19 mouse cellular contexts compared by ENCODE assay signal in genomic region chr7:84111716-84112350, GRCm38 (mm10). TPM values are rescaled to one million over a fixed set of nuclear protein-coding genes. Genes with fewer than 3 reads are reported as not detected.
DNase-seq lines count a peak whose midpoint lies in the region; ATAC-seq and TF ChIP-seq lines count a peak whose summit lies in the region.
"Had no signal": no experiment of that assay in that cellular context is flagged by ENCODE, and none has a peak within 500 bp of the region (broad histone marks: within the 10 kb centered on the region; RNA-seq: fewer than 3 reads in every experiment).

No protein-coding gene starts in this region.

- WGBS in heart, embryonic 12.5 days, result 57% methylated on average over 10 of the region's 10 CpGs
- WGBS in hindbrain, embryonic 14.5 days, result 52% methylated on average over 10 of the region's 10 CpGs
- WGBS in hindbrain, embryonic 11.5 days, result 77% methylated on average over 10 of the region's 10 CpGs
- WGBS in lung, embryonic 15.5 days, result 42% methylated on average over 10 of the region's 10 CpGs
- 52% methylated on average over 10 of the region's 10 CpGs for WGBS in lung, adult 2 months
- 39% methylated on average over 10 of the region's 10 CpGs for WGBS in neural tube, embryonic 15.5 days

- no peak overlapping the region for H3K9ac ChIP-seq in heart, embryonic 12.5 days
- H3K9ac ChIP-seq in hindbrain, embryonic 14.5 days, result no peak overlapping the region
- H3K9ac ChIP-seq in hindbrain, embryonic 11.5 days (ENCODE audit: low read depth, low read length), result no peak overlapping the region
- no peak overlapping the region for H3K9ac ChIP-seq in lung, embryonic 15.5 days
- H3K9ac ChIP-seq in neural tube, embryonic 15.5 days (replicated peaks), result 0 out of 2 replicates have a peak overlapping the region, but pooled peaks have one; percentile 3
- H3K9ac ChIP-seq: hindbrain, embryonic 15.5 days; limb, embryonic 13.5 days; midbrain, embryonic 15.5 days had no signal

- no peak for TF ChIP-seq POLR2A in lung, adult 2 months (IDR thresholded peaks at IDR 0.05; ENCODE audit: borderline replicate concordance, extremely low read depth, low read depth, low read length)

- no peak for TF ChIP-seq CTCF in lung, adult 2 months (IDR thresholded peaks at IDR 0.05; ENCODE audit: insufficient read depth, low read length)

- no peak for ATAC-seq in heart, embryonic 12.5 days (ENCODE audit: insufficient number of reproducible peaks, low FRiP score)
- ATAC-seq in hindbrain, embryonic 14.5 days (ENCODE audit: low FRiP score), result no peak
- ATAC-seq in hindbrain, embryonic 11.5 days (ENCODE audit: low FRiP score), result no peak
- peak; percentile 56; the same call in 1 of the 2 replicates for ATAC-seq in lung, embryonic 15.5 days (ENCODE audit: borderline replicate concordance, extremely low read depth, low FRiP score, low TSS enrichment)
- ATAC-seq in neural tube, embryonic 15.5 days (ENCODE audit: low FRiP score), result no peak
- ATAC-seq: midbrain, embryonic 15.5 days had no signal

- H3K27ac ChIP-seq in heart, embryonic 12.5 days (ENCODE audit: poor library complexity, severe bottlenecking), result no peak overlapping the region
- no peak overlapping the region for H3K27ac ChIP-seq in hindbrain, embryonic 14.5 days
- H3K27ac ChIP-seq in hindbrain, embryonic 11.5 days (ENCODE audit: low read depth, low read length), result no peak overlapping the region
- peak overlapping the region; percentile 48 for H3K27ac ChIP-seq in lung, embryonic 15.5 days
- peak overlapping the region; percentile 61 for H3K27ac ChIP-seq in neural tube, embryonic 15.5 days (replicated peaks)
- H3K27ac ChIP-seq: kidney, postnatal 0 days; limb, embryonic 13.5 days; midbrain, embryonic 15.5 days had no signal

- no peak overlapping the region for H3K4me3 ChIP-seq in heart, embryonic 12.5 days
- no peak overlapping the region for H3K4me3 ChIP-seq in hindbrain, embryonic 14.5 days (replicated peaks; ENCODE audit: low read length)
- H3K4me3 ChIP-seq in hindbrain, embryonic 11.5 days (ENCODE audit: low read depth, low read length), result no peak overlapping the region
- H3K4me3 ChIP-seq in lung, embryonic 15.5 days, result no peak overlapping the region
- H3K4me3 ChIP-seq in lung, adult 2 months (replicated peaks; ENCODE audit: extremely low read depth, low read depth, low read length), result no peak overlapping the region
- H3K4me3 ChIP-seq in neural tube, embryonic 15.5 days (replicated peaks), result no peak overlapping the region
- H3K4me3 ChIP-seq: hindbrain, embryonic 15.5 days; limb, embryonic 13.5 days; midbrain, embryonic 15.5 days; myocyte had no signal

- H3K4me1 ChIP-seq in heart, embryonic 12.5 days (replicated peaks), result peaks cover 31% of the 10 kb centered on the region
- H3K4me1 ChIP-seq in hindbrain, embryonic 14.5 days (replicated peaks; ENCODE audit: control insufficient read depth, insufficient read depth, low read length), result peaks cover 28% of the 10 kb centered on the region
- H3K4me1 ChIP-seq in hindbrain, embryonic 11.5 days (replicated peaks; ENCODE audit: control insufficient read depth, insufficient read depth, low read length), result 0 out of 2 replicates have a peak, but pooled peaks cover 3% of the 10 kb centered on the region
- peaks cover 43% of the 10 kb centered on the region for H3K4me1 ChIP-seq in lung, embryonic 15.5 days
- peaks cover 20% of the 10 kb centered on the region for H3K4me1 ChIP-seq in lung, adult 2 months (ENCODE audit: control insufficient read depth, insufficient read depth, low read length)
- H3K4me1 ChIP-seq in neural tube, embryonic 15.5 days, result peaks cover 42% of the 10 kb centered on the region

- DNase-seq in heart, adult 11 months, result peak; percentile 64
- peak; percentile 38 for DNase-seq in hindbrain, embryonic 14.5 days (ENCODE audit: low spot score)
- DNase-seq in hindbrain, embryonic 11.5 days (ENCODE audit: low spot score), result no peak
- no peak for DNase-seq in lung, adult 2 months
- DNase-seq: adrenal gland, postnatal 36 days; cerebellum, adult 11-12 months; cerebellum, postnatal 14 days; gastrocnemius, postnatal 10 days; heart, adult 18-20 months; kidney, adult 18-20 months; thymus, adult 2 months had no signal

- no peak overlapping the region for H3K4me2 ChIP-seq in heart, embryonic 12.5 days
- H3K4me2 ChIP-seq in hindbrain, embryonic 14.5 days (replicated peaks), result no peak overlapping the region
- no peak overlapping the region for H3K4me2 ChIP-seq in hindbrain, embryonic 11.5 days (replicated peaks; ENCODE audit: low read depth, low read length)
- no peak overlapping the region for H3K4me2 ChIP-seq in lung, embryonic 15.5 days
- no peak overlapping the region for H3K4me2 ChIP-seq in neural tube, embryonic 15.5 days
- H3K4me2 ChIP-seq: hindbrain, embryonic 15.5 days; limb, embryonic 13.5 days; midbrain, embryonic 15.5 days had no signal

- no peaks in the 10 kb centered on the region for H3K27me3 ChIP-seq in heart, embryonic 12.5 days (replicated peaks)
- H3K27me3 ChIP-seq in hindbrain, embryonic 14.5 days (ENCODE audit: control insufficient read depth, insufficient read depth, low read length), result no peaks in the 10 kb centered on the region
- no peaks in the 10 kb centered on the region for H3K27me3 ChIP-seq in hindbrain, embryonic 11.5 days (ENCODE audit: control insufficient read depth, insufficient read depth, low read length)
- H3K27me3 ChIP-seq in lung, embryonic 15.5 days, result no peaks in the 10 kb centered on the region
- H3K27me3 ChIP-seq in neural tube, embryonic 15.5 days (replicated peaks), result no peaks in the 10 kb centered on the region
- H3K27me3 ChIP-seq: hindbrain, embryonic 15.5 days; limb, embryonic 13.5 days; midbrain, embryonic 15.5 days had no signal

- no peaks in the 10 kb centered on the region for H3K9me3 ChIP-seq in heart, embryonic 12.5 days (replicated peaks)
- no peaks in the 10 kb centered on the region for H3K9me3 ChIP-seq in hindbrain, embryonic 14.5 days (ENCODE audit: control insufficient read depth, low read length)
- H3K9me3 ChIP-seq in hindbrain, embryonic 11.5 days (ENCODE audit: control insufficient read depth, low read length), result no peaks in the 10 kb centered on the region
- no peaks in the 10 kb centered on the region for H3K9me3 ChIP-seq in lung, embryonic 15.5 days
- no peaks in the 10 kb centered on the region for H3K9me3 ChIP-seq in neural tube, embryonic 15.5 days (replicated peaks)
- H3K9me3 ChIP-seq: hindbrain, embryonic 15.5 days; limb, embryonic 13.5 days; midbrain, embryonic 15.5 days had no signal

- peaks cover 41% of the 10 kb centered on the region for H3K36me3 ChIP-seq in heart, embryonic 12.5 days
- peaks cover 28% of the 10 kb centered on the region for H3K36me3 ChIP-seq in hindbrain, embryonic 14.5 days (replicated peaks; ENCODE audit: control insufficient read depth, insufficient read depth)
- no peaks in the 10 kb centered on the region for H3K36me3 ChIP-seq in hindbrain, embryonic 11.5 days (ENCODE audit: control insufficient read depth, insufficient read depth, low read length)
- peaks cover 29% of the 10 kb centered on the region for H3K36me3 ChIP-seq in lung, embryonic 15.5 days
- H3K36me3 ChIP-seq in neural tube, embryonic 15.5 days, result peaks cover 19% of the 10 kb centered on the region

RNA-seq across cellular contexts. Expression of gene Cemip, which starts 25.5 kb away (rescaled TPM):
- 1.0 and 1.1 TPM in 2 replicates for polyA plus RNA-seq in heart, embryonic 12.5 days (2016; fragmentation: Nextera tagmentation; extraction: Ambion mirVana)
- polyA plus RNA-seq in hindbrain, embryonic 14.5 days (2014; fragmentation: Nextera tagmentation; extraction: Ambion mirVana), result 0.67 and 0.70 TPM in 2 replicates
- 0.21 and 0.31 TPM in 2 replicates for polyA plus RNA-seq in hindbrain, embryonic 11.5 days (2014; fragmentation: Nextera tagmentation; extraction: Ambion mirVana)
- polyA plus RNA-seq in lung, embryonic 15.5 days (2015; fragmentation: Nextera tagmentation; extraction: Ambion mirVana), result 1.4 and 1.6 TPM in 2 replicates
- polyA plus RNA-seq in lung, adult 2 months (2012; rRNA removed), result 0.33 and 0.65 TPM in 2 replicates
- 0.83 and 1.0 TPM in 2 replicates for polyA plus RNA-seq in neural tube, embryonic 15.5 days (2015; fragmentation: Nextera tagmentation; extraction: Ambion mirVana)

RNA-seq across cellular contexts. Expression of gene Abhd17c, which starts 39.9 kb away (rescaled TPM):
- 69.5 and 77.4 TPM in 2 replicates for polyA plus RNA-seq in heart, embryonic 12.5 days (2016; fragmentation: Nextera tagmentation; extraction: Ambion mirVana)
- 63.0 and 63.6 TPM in 2 replicates for polyA plus RNA-seq in hindbrain, embryonic 14.5 days (2014; fragmentation: Nextera tagmentation; extraction: Ambion mirVana)
- polyA plus RNA-seq in hindbrain, embryonic 11.5 days (2014; fragmentation: Nextera tagmentation; extraction: Ambion mirVana), result 34.9 and 50.5 TPM in 2 replicates
- polyA plus RNA-seq in lung, embryonic 15.5 days (2015; fragmentation: Nextera tagmentation; extraction: Ambion mirVana), result 64.3 and 68.7 TPM in 2 replicates
- 92.8 and 98.3 TPM in 2 replicates for polyA plus RNA-seq in lung, adult 2 months (2012; rRNA removed)
- polyA plus RNA-seq in neural tube, embryonic 15.5 days (2015; fragmentation: Nextera tagmentation; extraction: Ambion mirVana), result 45.2 and 71.7 TPM in 2 replicates

Comparison
In these comparisons a context has a peak if more than half of its experiments do, and no peak if none do; other contexts are left out.
1. DNase-seq: peak in heart, adult 11 months (single experiment) and hindbrain, embryonic 14.5 days (single experiment); none in hindbrain, embryonic 11.5 days (single experiment) and lung, adult 2 months (single experiment).
2. H3K27ac ChIP-seq: peak in lung, embryonic 15.5 days (single experiment) and neural tube, embryonic 15.5 days (single experiment); none in heart, embryonic 12.5 days (single experiment), hindbrain, embryonic 14.5 days (single experiment) and hindbrain, embryonic 11.5 days (single experiment).